Mouse (Mus musculus) embryonic facial prominence, embryonic 13.5 days (tissue): ENCODE results near the gene Esrrg. TPM values are rescaled to one million over a fixed set of nuclear protein-coding genes. Genes with fewer than 3 reads are reported as not detected.

Experiments
- ATAC-seq: fragments of 200-750 bp; cut with Nextera tagmentation; 2 replicates; pipeline ENCODE4 v1.8.0; 2017; ENCODE audit warnings: low read depth; ENCODE audit not compliant: insufficient number of reproducible peaks, insufficient read depth, low FRiP score, low TSS enrichment
- H3K27ac ChIP-seq: fragments of 300-500 bp; sonication (generic); 2 replicates; pipeline ENCODE4 v1.5.1; 2015; ENCODE audit warnings: moderate library complexity, mild to moderate bottlenecking, inconsistent platforms
- H3K27me3 ChIP-seq: fragments of 300-500 bp; sonication (generic); 2 replicates; pipeline ENCODE4 v1.6.1; 2015; ENCODE audit warnings: mild to moderate bottlenecking, inconsistent platforms
- H3K36me3 ChIP-seq: fragments of 300-500 bp; sonication (generic); 2 replicates; pipeline ENCODE4 v1.6.1; 2015; ENCODE audit warnings: mild to moderate bottlenecking, inconsistent platforms
- H3K4me1 ChIP-seq: fragments of 300-500 bp; sonication (generic); 2 replicates; pipeline ENCODE4 v1.6.1; 2015; ENCODE audit warnings: inconsistent platforms
- H3K4me2 ChIP-seq: fragments of 300-500 bp; sonication (generic); 2 replicates; pipeline ENCODE4 v1.6.1; 2015; ENCODE audit warnings: moderate library complexity, mild to moderate bottlenecking, inconsistent platforms
- H3K4me3 ChIP-seq: fragments of 300-500 bp; sonication (generic); 2 replicates; pipeline ENCODE4 v1.5.1; 2015; ENCODE audit warnings: mild to moderate bottlenecking, inconsistent platforms
- H3K9ac ChIP-seq: fragments of 300-500 bp; sonication (generic); 2 replicates; pipeline ENCODE4 v1.6.1; 2015; ENCODE audit warnings: mild to moderate bottlenecking, inconsistent platforms
- H3K9me3 ChIP-seq: fragments of 300-500 bp; sonication (generic); 2 replicates; pipeline ENCODE4 v1.6.1; 2016; ENCODE audit warnings: inconsistent platforms
- WGBS: fragments of 180-500 bp; shearing (Covaris S2); methylation state at CpG from one replicate; pipeline ENCODE4 v1.1.7; 2015; ENCODE audit warnings: mixed read lengths; 5-methylcytosine and 5-hydroxymethylcytosine counted together
- polyA plus RNA-seq: library from polyadenylated mRNA; unstranded; fragments of >200 nt; fragmentation: Nextera tagmentation; extraction: Ambion mirVana; gene quantifications from 2 replicates; pipeline ENCODE4 v1.2.1, GENCODE M21; 2015

Esrrg gene
- polyA plus RNA-seq, 1 experiment from 2014 or later = 1.00 TPM

- Histone ChIP-seq H3K36me3 (no peaks in the 10 kb centered on the region), H3K4me3 (no peak overlapping the region), H3K27ac (no peak overlapping the region), H3K27me3 (peaks cover 6% of the 10 kb centered on the region; the same call in 1 of the 2 replicates), H3K9ac (no peak overlapping the region), H3K4me1 (peaks cover 2% of the 10 kb centered on the region; the same call in 1 of the 2 replicates), H3K9me3 (no peaks in the 10 kb centered on the region), H3K4me2 (no peak overlapping the region)
- ATAC-seq = no peak
- 13% methylated on average over 9 of the region's 9 CpGs for WGBS
These were observed 365.8 kb downstream of the Esrrg start for GRCm38 (mm10) chr1:187974396-187974795.

GRCm38 (mm10) chr1:187975465-187976352 is 367.1 kb downstream of the Esrrg start:
- Histone ChIP-seq H3K27ac (no peak overlapping the region), H3K4me2 (no peak overlapping the region), H3K36me3 (no peaks in the 10 kb centered on the region), H3K9ac (no peak overlapping the region), H3K9me3 (no peaks in the 10 kb centered on the region), H3K4me3 (no peak overlapping the region), H3K27me3 (peaks cover 6% of the 10 kb centered on the region; the same call in 1 of the 2 replicates), H3K4me1 (no peaks in the 10 kb centered on the region)
- WGBS = 79% methylated on average over 20 of the region's 20 CpGs
- ATAC-seq = no peak

GRCm38 (mm10) chr1:187976353-187976730 is 367.8 kb downstream of the Esrrg start:
- ATAC-seq = no peak
- H3K27me3 ChIP-seq = peaks cover 6% of the 10 kb centered on the region; the same call in 1 of the 2 replicates
- H3K27ac ChIP-seq = no peak overlapping the region
- H3K4me3 ChIP-seq = no peak overlapping the region
- no peaks in the 10 kb centered on the region for H3K4me1 ChIP-seq
- H3K36me3 ChIP-seq = no peaks in the 10 kb centered on the region
- no peak overlapping the region for H3K4me2 ChIP-seq
- no peak overlapping the region for H3K9ac ChIP-seq
- H3K9me3 ChIP-seq = no peaks in the 10 kb centered on the region
- WGBS = 75% methylated on average over 9 of the region's 9 CpGs

- Histone ChIP-seq H3K36me3 (no peaks in the 10 kb centered on the region), H3K4me1 (no peaks in the 10 kb centered on the region), H3K27me3 (peaks cover under 1% of the 10 kb centered on the region; the same call in 1 of the 2 replicates), H3K9ac (no peak overlapping the region), H3K4me2 (no peak overlapping the region), H3K4me3 (no peak overlapping the region), H3K9me3 (no peaks in the 10 kb centered on the region), H3K27ac (no peak overlapping the region)
- no peak for ATAC-seq
- WGBS = 68% methylated on average over 2 of the region's 2 CpGs
These were observed 372.4 kb downstream of the Esrrg start for GRCm38 (mm10) chr1:187981028-187981427.

GRCm38 (mm10) chr1:187983177-187983576 is 374.6 kb downstream of the Esrrg start:
- Histone ChIP-seq H3K36me3 (no peaks in the 10 kb centered on the region), H3K27me3 (no peaks in the 10 kb centered on the region; the same call in 1 of the 2 replicates), H3K4me2 (no peak overlapping the region), H3K4me1 (no peaks in the 10 kb centered on the region), H3K9me3 (no peaks in the 10 kb centered on the region), H3K27ac (no peak overlapping the region), H3K9ac (no peak overlapping the region), H3K4me3 (no peak overlapping the region)
- ATAC-seq = no peak
- WGBS = 37% methylated on average over 4 of the region's 4 CpGs

GRCm38 (mm10) chr1:187990161-187990560 is 381.6 kb downstream of the Esrrg start:
- no peak overlapping the region for H3K9ac ChIP-seq
- no peak overlapping the region for H3K4me3 ChIP-seq
- no peaks in the 10 kb centered on the region for H3K4me1 ChIP-seq
- peaks cover 4% of the 10 kb centered on the region; the same call in 1 of the 2 replicates for H3K27me3 ChIP-seq
- H3K27ac ChIP-seq = no peak overlapping the region
- no peaks in the 10 kb centered on the region for H3K36me3 ChIP-seq
- no peak for ATAC-seq
- no peak overlapping the region for H3K4me2 ChIP-seq
- no peaks in the 10 kb centered on the region for H3K9me3 ChIP-seq

GRCm38 (mm10) chr1:187997584-187998338 is 389.2 kb downstream of the Esrrg start:
- Histone ChIP-seq H3K36me3 (no peaks in the 10 kb centered on the region), H3K4me3 (peak overlapping the region; percentile 47), H3K9me3 (no peaks in the 10 kb centered on the region), H3K27ac (no peak overlapping the region), H3K4me1 (no peaks in the 10 kb centered on the region), H3K9ac (peak overlapping the region; percentile 49; the same call in 1 of the 2 replicates), H3K27me3 (peaks cover 30% of the 10 kb centered on the region), H3K4me2 (peak overlapping the region; percentile 81)
- WGBS = under 1% methylated on average over 39 of the region's 39 CpGs
- peak; percentile 81 for ATAC-seq

GRCm38 (mm10) chr1:187999121-187999520 is 390.5 kb downstream of the Esrrg start:
- Histone ChIP-seq H3K4me3 (no peak overlapping the region), H3K9me3 (no peaks in the 10 kb centered on the region), H3K27ac (no peak overlapping the region), H3K4me1 (no peaks in the 10 kb centered on the region), H3K9ac (no peak overlapping the region), H3K36me3 (no peaks in the 10 kb centered on the region), H3K27me3 (peaks cover 30% of the 10 kb centered on the region), H3K4me2 (no peak overlapping the region)
- WGBS = 79% methylated on average over 4 of the region's 4 CpGs
- ATAC-seq = no peak

- Histone ChIP-seq H3K4me2 (no peak overlapping the region), H3K9me3 (no peaks in the 10 kb centered on the region), H3K4me1 (no peaks in the 10 kb centered on the region), H3K9ac (no peak overlapping the region), H3K4me3 (no peak overlapping the region), H3K27ac (no peak overlapping the region), H3K27me3 (peaks cover 26% of the 10 kb centered on the region), H3K36me3 (no peaks in the 10 kb centered on the region)
- WGBS = 80% methylated on average over 8 of the region's 8 CpGs
- ATAC-seq = no peak
These were observed 391.6 kb downstream of the Esrrg start for GRCm38 (mm10) chr1:188000189-188000588.

- Histone ChIP-seq H3K4me3 (no peak overlapping the region), H3K27ac (no peak overlapping the region), H3K9me3 (no peaks in the 10 kb centered on the region), H3K4me2 (no peak overlapping the region), H3K27me3 (peaks cover 23% of the 10 kb centered on the region), H3K4me1 (no peaks in the 10 kb centered on the region), H3K9ac (no peak overlapping the region), H3K36me3 (no peaks in the 10 kb centered on the region)
- ATAC-seq = no peak
- 79% methylated on average over 13 of the region's 13 CpGs for WGBS
These were observed 398.4 kb downstream of the Esrrg start for GRCm38 (mm10) chr1:188006820-188007491.

GRCm38 (mm10) chr1:188008476-188008875 is 399.9 kb downstream of the Esrrg start:
- Histone ChIP-seq H3K4me1 (no peaks in the 10 kb centered on the region), H3K9me3 (no peaks in the 10 kb centered on the region), H3K27ac (no peak overlapping the region), H3K9ac (no peak overlapping the region), H3K4me2 (no peak overlapping the region), H3K36me3 (no peaks in the 10 kb centered on the region), H3K4me3 (no peak overlapping the region), H3K27me3 (peaks cover 18% of the 10 kb centered on the region)
- no peak for ATAC-seq
- 58% methylated on average over 13 of the region's 13 CpGs for WGBS
